Mouse (Mus musculus): ENCODE results near the gene Exoc6b.

GRCm38 (mm10) chr6:84579508-84579907 is 489.8 kb downstream of the Exoc6b start:
- no peak for TF ChIP-seq CTCF (IDR thresholded peaks at IDR 0.05; ENCODE audit: borderline replicate concordance, extremely low read depth, insufficient read depth, insufficient read length)
- TF ChIP-seq POLR2A (IDR thresholded peaks at IDR 0.05; ENCODE audit: borderline replicate concordance, extremely low read depth, insufficient read depth, insufficient read length, poor library complexity, severe bottlenecking) = no peak
